Mouse (Mus musculus) megakaryocyte, embryonic 14.5 days (primary cell): ENCODE data around the gene Sept1.

ENCODE experiments used
- FLI1 ChIP-seq: IDR thresholded peaks from 2 replicates; pipeline ENCODE4 v1.6.1; 2012; ENCODE audit warnings: low read length, inconsistent platforms, mixed read lengths
- GATA1 ChIP-seq: IDR thresholded peaks from 3 replicates; pipeline ENCODE4 v1.6.1; 2012; ENCODE audit warnings: mixed read lengths, low read length, inconsistent platforms, borderline replicate concordance

DNA sequence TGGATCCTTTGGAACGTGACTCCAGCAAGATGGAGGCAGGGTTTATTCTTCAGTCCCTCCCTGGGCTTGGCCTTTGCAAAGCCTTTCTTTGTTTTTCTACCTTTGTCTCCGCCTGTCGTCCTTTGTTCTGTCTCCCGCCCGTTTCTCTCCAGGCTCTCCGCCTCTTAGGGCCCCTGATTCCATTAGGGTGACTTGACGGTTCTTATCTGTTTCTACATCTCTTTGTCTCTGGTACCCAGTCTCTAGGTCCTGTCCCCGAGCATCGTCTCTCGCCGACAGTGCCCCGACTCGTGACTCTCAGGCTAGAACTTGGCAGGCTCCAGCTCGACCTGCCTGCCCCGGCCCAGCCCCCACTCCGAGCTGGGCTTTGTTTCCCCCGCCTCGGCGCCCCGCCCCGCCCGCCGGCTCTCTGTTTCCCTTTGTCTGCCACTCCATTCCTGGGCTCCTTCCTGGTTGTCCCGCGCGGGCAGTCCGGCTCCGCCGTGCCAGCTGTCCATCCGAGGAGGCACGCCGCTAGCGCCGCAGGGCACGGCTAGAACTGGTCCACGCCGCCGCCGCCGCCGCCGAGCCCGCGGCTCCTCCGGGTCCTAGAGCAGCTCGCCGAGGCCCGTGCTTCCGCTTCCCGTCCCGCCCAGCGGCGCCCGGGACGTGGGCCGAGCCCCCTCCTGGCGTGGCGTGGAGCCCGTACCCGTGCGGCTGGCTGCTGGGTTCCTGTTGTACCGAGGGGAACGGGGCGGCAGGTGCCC is at the start of gene Sept1, which contains the start of gene Zfp553:
- TF ChIP-seq FLI1 (no peak), GATA1 (no peak; the same call in 2 of the 3 replicates)
